Mouse (Mus musculus) lung, embryonic 15.5 days (tissue): ENCODE results near the gene Nedd9. TPM values are rescaled to one million over a fixed set of nuclear protein-coding genes. Genes with fewer than 3 reads are reported as not detected.

Source experiments
- ATAC-seq: fragments of 200-750 bp; cut with Nextera tagmentation; 2 replicates; pipeline ENCODE4 v1.8.0; 2017; ENCODE audit warnings: moderate number of reproducible peaks, borderline replicate concordance; ENCODE audit not compliant: low FRiP score, low TSS enrichment; ENCODE audit errors: extremely low read depth
- H3K27ac ChIP-seq: fragments of 300-500 bp; sonication (generic); 2 replicates; pipeline ENCODE4 v1.5.1; 2015; ENCODE audit warnings: moderate library complexity, mild to moderate bottlenecking, inconsistent platforms
- H3K27me3 ChIP-seq: fragments of 300-500 bp; sonication (generic); 2 replicates; pipeline ENCODE4 v1.6.1; 2015; ENCODE audit warnings: inconsistent platforms
- H3K36me3 ChIP-seq: fragments of 300-500 bp; sonication (generic); 2 replicates; pipeline ENCODE4 v1.6.1; 2015; ENCODE audit warnings: inconsistent platforms
- H3K4me1 ChIP-seq: fragments of 300-500 bp; sonication (generic); 2 replicates; pipeline ENCODE4 v1.6.1; 2015; ENCODE audit warnings: inconsistent platforms
- H3K4me2 ChIP-seq: fragments of 300-500 bp; sonication (generic); 2 replicates; pipeline ENCODE4 v1.6.1; 2015; ENCODE audit warnings: inconsistent platforms, mild to moderate bottlenecking, moderate library complexity
- H3K4me3 ChIP-seq: fragments of 300-500 bp; sonication (generic); 2 replicates; pipeline ENCODE4 v1.5.1; 2015; ENCODE audit warnings: mild to moderate bottlenecking, inconsistent platforms
- H3K9ac ChIP-seq: fragments of 300-500 bp; sonication (generic); 2 replicates; pipeline ENCODE4 v1.6.1; 2015; ENCODE audit warnings: inconsistent platforms
- H3K9me3 ChIP-seq: fragments of 300-500 bp; sonication (generic); 2 replicates; pipeline ENCODE4 v1.6.1; 2016; ENCODE audit warnings: inconsistent platforms
- WGBS: fragments of 180-500 bp; shearing (Covaris S2); methylation state at CpG from one replicate; pipeline ENCODE4 v1.1.7; 2015; 5-methylcytosine and 5-hydroxymethylcytosine counted together
- polyA plus RNA-seq: library from polyadenylated mRNA; unstranded; fragments of >200 nt; fragmentation: Nextera tagmentation; extraction: Ambion mirVana; gene quantifications from 2 replicates; pipeline ENCODE4 v1.2.1, GENCODE M21; 2015

Nedd9 gene
- polyA plus RNA-seq, 1 experiment from 2014 or later: 76.3 TPM

- Histone ChIP-seq H3K27me3 (no peaks in the 10 kb centered on the region), H3K9me3 (no peaks in the 10 kb centered on the region), H3K4me1 (no peaks in the 10 kb centered on the region), H3K36me3 (no peaks in the 10 kb centered on the region), H3K9ac (no peak overlapping the region), H3K4me2 (no peak overlapping the region), H3K27ac (no peak overlapping the region), H3K4me3 (no peak overlapping the region)
- no peak for ATAC-seq
- WGBS: 68% methylated on average over 6 of the region's 6 CpGs
Measured at GRCm38 (mm10) chr13:41447209-41447608, 40.0 kb downstream of the Nedd9 start.

DNA sequence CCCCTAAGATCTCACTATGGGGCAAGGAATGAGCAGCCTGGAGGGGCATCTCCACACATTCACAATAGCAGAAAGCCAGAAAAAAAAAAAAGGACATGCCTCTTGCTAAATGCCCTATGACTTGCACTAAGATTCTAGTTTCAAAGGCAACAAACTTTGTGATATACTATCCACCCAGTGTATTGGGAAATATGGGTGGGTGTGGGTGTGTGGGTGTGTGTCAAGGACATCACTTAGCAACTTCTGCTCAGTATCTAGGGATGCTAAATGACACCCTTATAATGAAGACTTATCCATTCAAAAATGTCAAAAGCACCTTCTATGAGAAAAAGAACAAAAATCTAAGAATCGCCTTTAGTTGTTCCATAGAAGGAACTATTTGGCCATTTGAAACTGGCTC, 40.6 kb downstream of the Nedd9 start:
- H3K27me3 ChIP-seq: no peaks in the 10 kb centered on the region
- no peaks in the 10 kb centered on the region for H3K36me3 ChIP-seq
- WGBS: 92% methylated on average over 1 of the region's 1 CpGs
- ATAC-seq: no peak
- no peak overlapping the region for H3K4me2 ChIP-seq
- H3K4me3 ChIP-seq: no peak overlapping the region
- H3K9ac ChIP-seq: no peak overlapping the region
- no peak overlapping the region for H3K27ac ChIP-seq
- H3K9me3 ChIP-seq: no peaks in the 10 kb centered on the region
- H3K4me1 ChIP-seq: no peaks in the 10 kb centered on the region

DNA sequence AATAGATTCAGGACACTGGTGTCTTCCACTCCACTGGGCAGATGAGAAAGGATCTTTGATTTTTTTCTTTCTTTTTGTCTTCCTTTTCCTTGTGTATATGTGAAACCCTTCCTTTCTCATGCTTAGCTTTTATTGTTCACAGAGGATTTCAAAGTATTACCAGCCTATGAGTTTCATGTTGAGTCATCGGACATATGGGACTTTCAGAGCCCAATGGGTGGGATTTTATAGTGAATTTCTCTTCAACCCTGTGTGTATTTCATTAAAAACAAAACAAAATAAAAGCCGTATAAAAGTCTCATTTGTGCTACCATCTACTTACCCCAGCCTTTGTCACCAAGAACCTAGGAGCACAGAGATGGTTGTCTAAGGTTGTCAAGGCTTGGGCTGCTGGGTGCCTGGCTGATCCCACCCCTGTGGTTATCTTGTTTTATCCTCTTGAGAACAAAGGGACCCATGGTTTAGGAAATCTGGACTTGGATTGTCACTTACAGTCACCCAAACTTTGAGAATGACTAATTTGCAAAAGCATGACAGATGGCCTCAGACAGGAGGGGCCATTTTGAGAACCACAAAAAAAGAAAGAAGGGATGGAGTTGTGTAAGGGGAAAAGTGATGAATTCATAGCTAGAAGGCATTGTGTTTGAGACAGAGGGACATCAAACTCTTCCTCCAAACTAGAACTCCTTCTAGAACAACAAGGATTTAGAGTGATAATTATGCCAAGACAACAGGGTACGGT, 41.9 kb downstream of the Nedd9 start:
- H3K27me3 ChIP-seq: no peaks in the 10 kb centered on the region
- no peak for ATAC-seq
- no peaks in the 10 kb centered on the region for H3K36me3 ChIP-seq
- no peak overlapping the region for H3K4me2 ChIP-seq
- no peak overlapping the region for H3K9ac ChIP-seq
- no peak overlapping the region for H3K27ac ChIP-seq
- no peaks in the 10 kb centered on the region for H3K4me1 ChIP-seq
- H3K9me3 ChIP-seq: no peaks in the 10 kb centered on the region
- 93% methylated on average over 3 of the region's 3 CpGs for WGBS
- no peak overlapping the region for H3K4me3 ChIP-seq

GRCm38 (mm10) chr13:41444230-41444629, 42.9 kb downstream of the Nedd9 start:
- Histone ChIP-seq H3K4me3 (no peak overlapping the region), H3K27ac (no peak overlapping the region), H3K4me1 (no peaks in the 10 kb centered on the region), H3K9ac (no peak overlapping the region), H3K9me3 (no peaks in the 10 kb centered on the region), H3K4me2 (no peak overlapping the region), H3K27me3 (no peaks in the 10 kb centered on the region), H3K36me3 (no peaks in the 10 kb centered on the region)
- 71% methylated on average over 6 of the region's 6 CpGs for WGBS
- no peak for ATAC-seq

GRCm38 (mm10) chr13:41442145-41442544, 45.0 kb downstream of the Nedd9 start:
- H3K9me3 ChIP-seq: no peaks in the 10 kb centered on the region
- H3K36me3 ChIP-seq: no peaks in the 10 kb centered on the region
- 0 out of 2 replicates have a peak, but pooled peaks cover 4% of the 10 kb centered on the region for H3K4me1 ChIP-seq
- no peak overlapping the region for H3K27ac ChIP-seq
- 86% methylated on average over 4 of the region's 4 CpGs for WGBS
- H3K9ac ChIP-seq: no peak overlapping the region
- no peak overlapping the region for H3K4me3 ChIP-seq
- ATAC-seq: no peak
- no peak overlapping the region for H3K4me2 ChIP-seq
- no peaks in the 10 kb centered on the region for H3K27me3 ChIP-seq

DNA sequence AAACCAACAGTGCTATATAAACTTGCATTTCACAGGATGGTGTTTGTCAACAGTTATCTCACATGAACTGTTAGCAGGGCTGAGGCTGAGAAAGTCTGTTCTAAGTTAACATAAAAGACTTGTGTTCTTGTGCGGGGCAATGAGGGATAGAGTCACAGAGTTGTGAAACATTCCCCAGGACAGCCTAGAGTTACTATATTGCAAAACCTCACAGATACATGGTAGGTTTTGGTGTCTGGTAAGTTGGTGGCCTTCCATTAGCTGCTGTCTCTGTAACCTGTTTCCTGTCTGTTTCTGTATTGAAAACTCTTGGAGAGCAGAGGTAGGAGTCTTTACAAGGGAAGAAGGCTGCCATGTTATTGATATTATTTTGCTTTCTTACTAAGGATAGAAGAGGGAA, 47.0 kb downstream of the Nedd9 start:
- Histone ChIP-seq H3K9ac (no peak overlapping the region), H3K9me3 (no peaks in the 10 kb centered on the region), H3K4me1 (peaks cover 12% of the 10 kb centered on the region; the same call in 1 of the 2 replicates), H3K36me3 (no peaks in the 10 kb centered on the region), H3K27ac (no peak overlapping the region), H3K4me2 (no peak overlapping the region), H3K27me3 (no peaks in the 10 kb centered on the region), H3K4me3 (no peak overlapping the region)
- no peak for ATAC-seq
- WGBS: 76% methylated on average over 1 of the region's 1 CpGs

- no peak overlapping the region for H3K9ac ChIP-seq
- H3K4me1 ChIP-seq: peaks cover 12% of the 10 kb centered on the region; the same call in 1 of the 2 replicates
- no peak for ATAC-seq
- H3K4me2 ChIP-seq: no peak overlapping the region
- peak overlapping the region; percentile 31 for H3K27ac ChIP-seq
- no peaks in the 10 kb centered on the region for H3K36me3 ChIP-seq
- 71% methylated on average over 2 of the region's 2 CpGs for WGBS
- no peaks in the 10 kb centered on the region for H3K9me3 ChIP-seq
- no peak overlapping the region for H3K4me3 ChIP-seq
- H3K27me3 ChIP-seq: no peaks in the 10 kb centered on the region
Measured at GRCm38 (mm10) chr13:41437390-41437789, 49.8 kb downstream of the Nedd9 start.

GRCm38 (mm10) chr13:41436731-41437130, 50.4 kb downstream of the Nedd9 start:
- Histone ChIP-seq H3K9me3 (no peaks in the 10 kb centered on the region), H3K4me2 (no peak overlapping the region), H3K4me3 (no peak overlapping the region), H3K36me3 (no peaks in the 10 kb centered on the region), H3K9ac (no peak overlapping the region), H3K4me1 (peaks cover 12% of the 10 kb centered on the region; the same call in 1 of the 2 replicates), H3K27ac (no peak overlapping the region), H3K27me3 (no peaks in the 10 kb centered on the region)
- ATAC-seq: no peak
- WGBS: 68% methylated on average over 5 of the region's 5 CpGs

DNA sequence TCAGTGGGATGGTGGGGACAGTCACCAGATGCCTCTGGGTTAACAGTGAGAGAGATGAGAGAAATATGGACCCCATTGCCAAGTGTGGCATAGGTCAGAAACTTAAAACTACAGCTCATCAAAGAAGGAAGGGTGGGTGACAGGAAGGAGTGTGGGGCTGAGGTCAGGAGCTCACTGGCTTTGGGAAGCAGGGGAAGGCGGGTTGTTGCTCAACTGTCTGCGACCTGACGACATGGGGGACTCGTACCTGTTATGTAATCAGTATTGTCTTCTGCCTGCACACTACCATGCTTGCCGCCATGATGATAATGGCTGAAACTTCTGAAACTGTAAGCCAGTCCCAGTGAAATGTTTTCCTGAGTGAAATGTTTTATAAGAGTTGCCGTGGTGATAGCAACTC, 54.0 kb downstream of the Nedd9 start:
- Histone ChIP-seq H3K27me3 (no peaks in the 10 kb centered on the region), H3K4me1 (peaks cover 12% of the 10 kb centered on the region; the same call in 1 of the 2 replicates), H3K4me2 (no peak overlapping the region), H3K9me3 (no peaks in the 10 kb centered on the region), H3K36me3 (no peaks in the 10 kb centered on the region), H3K9ac (no peak overlapping the region), H3K27ac (no peak overlapping the region), H3K4me3 (no peak overlapping the region)
- no peak for ATAC-seq
- 78% methylated on average over 6 of the region's 6 CpGs for WGBS

DNA sequence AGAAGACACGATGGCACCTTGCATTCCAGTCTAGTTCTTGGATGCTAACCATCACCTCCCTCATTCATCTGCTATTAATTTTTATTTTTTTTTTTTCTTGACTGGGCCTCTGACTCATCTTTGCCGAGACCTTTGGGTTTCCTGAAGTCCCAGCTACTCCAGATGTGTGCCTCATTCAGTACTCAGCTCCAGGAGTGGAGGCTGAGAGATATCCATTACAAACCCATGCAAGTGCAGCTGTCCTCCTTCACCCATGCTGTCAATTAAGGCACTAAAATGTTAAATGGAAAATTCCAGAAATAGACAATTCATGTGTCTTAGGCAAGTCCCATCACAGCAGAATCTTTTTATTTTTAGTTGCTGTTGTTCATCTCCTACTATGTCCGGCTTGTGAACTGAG, 55.4 kb downstream of the Nedd9 start:
- Histone ChIP-seq H3K27me3 (no peaks in the 10 kb centered on the region), H3K9ac (no peak overlapping the region), H3K27ac (no peak overlapping the region), H3K36me3 (no peaks in the 10 kb centered on the region), H3K4me3 (no peak overlapping the region), H3K9me3 (no peaks in the 10 kb centered on the region), H3K4me2 (no peak overlapping the region), H3K4me1 (peaks cover 6% of the 10 kb centered on the region; the same call in 1 of the 2 replicates)
- ATAC-seq: no peak
- WGBS: 77% methylated on average over 3 of the region's 3 CpGs

DNA sequence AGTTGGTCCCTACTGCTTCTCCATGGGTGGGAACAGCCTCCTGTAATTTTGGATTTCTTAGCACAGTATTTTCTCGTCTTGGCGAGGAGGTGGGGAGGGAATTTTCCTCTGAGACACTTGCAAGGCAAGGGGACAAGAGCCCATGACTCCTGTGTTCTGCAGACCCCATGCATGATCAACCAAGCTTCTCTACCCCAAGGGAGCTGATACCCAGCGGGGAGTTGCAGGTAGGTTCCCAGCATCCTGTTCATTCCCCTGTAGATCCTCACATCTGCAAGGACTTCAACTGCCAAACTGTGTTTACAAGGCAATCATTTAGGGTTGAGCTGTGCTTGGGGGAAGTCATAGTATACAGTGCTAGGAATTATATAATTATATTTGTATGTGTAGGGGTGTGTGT, 60.1 kb downstream of the Nedd9 start:
- H3K4me2 ChIP-seq: no peak overlapping the region
- no peaks in the 10 kb centered on the region for H3K27me3 ChIP-seq
- no peak overlapping the region for H3K27ac ChIP-seq
- no peak overlapping the region for H3K4me3 ChIP-seq
- no peaks in the 10 kb centered on the region for H3K36me3 ChIP-seq
- H3K9me3 ChIP-seq: no peaks in the 10 kb centered on the region
- H3K4me1 ChIP-seq: peaks cover 21% of the 10 kb centered on the region
- no peak for ATAC-seq
- 76% methylated on average over 3 of the region's 3 CpGs for WGBS
- no peak overlapping the region for H3K9ac ChIP-seq

DNA sequence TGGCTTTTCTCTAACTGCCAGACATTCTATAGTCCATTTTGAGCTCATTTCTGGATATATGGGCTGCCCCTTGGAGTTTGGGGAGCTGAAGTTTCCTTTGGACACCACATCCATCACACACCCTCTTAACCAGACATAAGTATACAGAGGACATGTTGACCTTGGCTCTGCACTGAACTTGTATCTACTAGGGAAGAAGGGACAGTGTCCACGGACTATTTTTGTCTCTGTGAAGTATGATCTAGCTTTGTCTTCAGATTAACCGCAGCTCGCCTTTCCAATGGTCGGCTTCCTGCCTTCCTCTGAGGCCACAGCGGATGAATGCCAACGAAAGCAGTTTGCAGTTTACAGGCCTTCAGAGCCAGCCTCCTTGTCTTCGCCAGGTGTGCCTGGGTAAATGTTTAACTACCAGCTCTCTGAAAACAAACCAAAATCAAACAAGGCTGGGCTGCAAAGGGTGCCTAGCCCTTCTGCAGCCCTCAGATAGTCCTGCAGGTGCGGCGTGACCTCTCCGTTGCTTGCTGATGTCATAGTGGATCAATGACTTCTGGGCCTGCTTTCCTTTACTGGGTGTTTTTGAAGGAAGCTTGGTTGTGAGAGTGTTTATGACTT, 63.6 kb downstream of the Nedd9 start:
- peak; percentile 52; the same call in 1 of the 2 replicates for ATAC-seq
- H3K4me1 ChIP-seq: peaks cover 31% of the 10 kb centered on the region
- no peaks in the 10 kb centered on the region for H3K9me3 ChIP-seq
- no peak overlapping the region for H3K9ac ChIP-seq
- no peak overlapping the region for H3K4me2 ChIP-seq
- H3K27me3 ChIP-seq: no peaks in the 10 kb centered on the region
- H3K27ac ChIP-seq: peak overlapping the region; percentile 69
- H3K4me3 ChIP-seq: no peak overlapping the region
- WGBS: 44% methylated on average over 10 of the region's 10 CpGs
- H3K36me3 ChIP-seq: no peaks in the 10 kb centered on the region
